Mouse (Mus musculus) adrenal gland, postnatal 25 days (tissue): Measurements from ENCODE around the gene Bicc1. TPM values are rescaled to one million over a fixed set of nuclear protein-coding genes. Genes with fewer than 3 reads are reported as not detected.

Experiments used
- DNase-seq: peaks from one replicate; pipeline ENCODE4 v3.0.0; 2021; ENCODE audit warnings: mixed read lengths
- total RNA-seq: library from RNA; stranded (reverse); gene quantifications from 2 replicates; pipeline ENCODE4 v1.2.3, GENCODE M21; 2021

The Bicc1 gene
- total RNA-seq, 1 experiment from 2014 or later: 13.1 TPM

DNA sequence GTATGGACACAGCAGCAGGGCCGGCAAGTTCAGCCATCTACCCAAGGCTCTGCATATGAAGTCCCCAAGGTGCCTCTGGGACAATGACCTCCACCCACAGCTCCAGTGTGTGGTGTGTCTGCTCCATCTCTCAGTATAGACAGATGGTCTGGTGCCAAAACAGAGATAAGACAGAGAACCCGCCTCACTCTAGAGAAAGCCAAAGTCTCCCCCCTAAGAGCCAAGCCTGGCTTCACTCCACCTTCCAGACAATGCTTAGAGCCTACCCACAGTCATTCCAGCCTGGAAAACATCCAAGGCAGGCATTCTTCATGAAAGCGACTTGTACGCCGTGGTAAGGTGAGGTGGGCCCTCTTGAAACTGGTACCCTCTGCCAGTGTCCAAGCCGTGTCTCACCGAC, 107.3 kb downstream of the Bicc1 start:
- DNase-seq: no peak

- DNase-seq: no peak
Observed at GRCm38 (mm10) chr10:71050722-71051333, 108.7 kb downstream of the Bicc1 start.

- DNase-seq: peak; percentile 15
Observed at GRCm38 (mm10) chr10:71049294-71049693, 110.2 kb downstream of the Bicc1 start.

DNA sequence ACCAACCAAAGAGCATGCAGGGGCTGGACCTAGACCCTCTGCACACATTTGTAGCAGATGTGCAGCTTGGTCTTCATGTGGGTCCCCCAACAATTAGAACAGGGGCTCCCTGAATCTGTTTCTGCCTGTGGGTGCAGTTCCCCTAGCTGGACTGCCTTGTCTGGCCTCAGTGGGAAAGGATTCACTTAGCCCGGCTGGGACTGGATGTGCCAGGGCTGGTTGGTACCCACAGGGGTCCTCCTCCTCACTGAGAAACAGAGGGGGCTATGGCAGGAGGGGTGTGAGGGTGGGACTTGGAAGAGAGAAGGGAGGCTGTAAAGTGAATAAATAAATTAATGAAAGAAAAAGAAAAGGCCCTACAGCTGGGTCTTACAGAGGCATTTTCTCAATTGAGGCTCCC, 115.1 kb downstream of the Bicc1 start:
- no peak for DNase-seq

DNA sequence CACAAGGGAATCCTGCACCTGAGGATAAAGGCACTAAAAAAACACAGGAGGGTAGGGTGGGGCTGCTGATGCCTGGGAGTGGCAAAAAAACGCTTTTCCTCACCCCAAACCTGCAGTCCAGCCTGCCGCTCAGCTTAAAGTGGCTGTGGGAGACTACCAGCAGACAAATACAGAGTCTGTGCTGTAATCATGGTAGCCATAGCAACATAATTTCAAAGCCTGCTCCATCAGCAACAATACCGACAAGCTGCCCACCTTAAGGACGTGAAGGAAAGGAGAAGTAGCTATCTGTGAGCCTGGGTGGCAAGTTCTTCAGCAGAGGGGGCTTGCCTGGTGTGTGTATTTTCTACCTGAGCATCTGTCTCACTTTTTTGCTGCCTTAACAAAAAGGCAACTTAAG, 117.6 kb downstream of the Bicc1 start:
- DNase-seq: no peak

- no peak for DNase-seq
Observed at GRCm38 (mm10) chr10:71036484-71036883, 123.0 kb downstream of the Bicc1 start.

GRCm38 (mm10) chr10:71028996-71029395, 130.5 kb downstream of the Bicc1 start:
- no peak for DNase-seq

GRCm38 (mm10) chr10:71028066-71028844, 131.2 kb downstream of the Bicc1 start:
- DNase-seq: no peak

DNA sequence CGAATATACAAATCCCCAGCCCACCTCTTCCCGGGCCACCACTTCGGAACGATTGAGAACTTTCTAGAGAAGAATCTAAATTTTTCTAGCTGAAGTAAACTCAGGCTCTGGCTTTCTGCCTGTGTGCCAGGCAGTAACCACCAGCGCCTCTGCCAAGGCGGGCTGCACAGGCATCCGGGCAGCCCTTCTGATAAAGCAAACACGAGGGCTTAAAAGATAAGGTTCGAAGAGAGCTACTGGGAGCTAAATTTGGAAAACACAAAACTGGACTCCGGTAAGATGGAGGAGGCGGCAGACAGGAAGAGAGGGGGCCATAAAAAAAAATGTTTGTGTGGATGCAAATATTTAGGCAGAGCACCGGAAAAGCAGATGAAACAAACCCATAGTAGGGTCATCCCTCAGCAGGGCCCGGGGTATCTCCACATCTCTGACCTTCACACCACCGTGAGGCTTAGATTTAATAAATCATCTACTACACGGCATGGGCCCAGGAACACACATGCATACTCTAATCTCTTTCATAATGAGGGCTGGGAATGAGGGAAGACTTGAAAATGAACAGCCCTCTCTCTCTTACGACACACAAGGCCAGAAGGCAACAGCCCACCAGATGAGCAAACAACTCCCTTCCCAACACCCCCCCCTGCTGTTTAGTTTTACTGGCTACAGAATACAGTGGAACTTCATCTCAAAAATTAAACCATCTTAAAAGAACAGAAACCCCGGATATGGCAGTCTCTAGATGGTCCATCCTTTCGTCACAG, 134.2 kb downstream of the Bicc1 start:
- no peak for DNase-seq

- no peak for DNase-seq
Observed at GRCm38 (mm10) chr10:71024681-71025080, 134.8 kb downstream of the Bicc1 start.

DNA sequence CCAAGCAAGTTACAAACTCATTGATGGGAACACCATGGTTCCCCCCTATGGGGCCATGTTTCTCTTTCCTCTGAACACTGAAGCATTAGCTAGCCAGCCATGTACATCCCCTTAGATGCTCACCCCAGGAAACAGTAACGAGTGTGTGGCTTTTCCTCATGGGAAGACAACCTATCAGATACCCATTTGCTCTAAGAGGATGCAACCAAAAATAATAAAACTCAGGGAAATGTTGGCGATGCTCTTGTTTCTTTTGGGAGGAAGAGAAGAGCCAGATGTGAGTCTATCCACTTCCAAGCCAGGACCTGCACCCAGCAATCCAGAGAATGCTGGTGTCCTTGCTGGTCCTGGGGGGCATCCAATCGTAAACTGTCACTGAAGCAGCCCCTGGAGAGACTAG, 136.0 kb downstream of the Bicc1 start:
- DNase-seq: no peak

- no peak for DNase-seq
Observed at GRCm38 (mm10) chr10:71020459-71020858, 139.0 kb downstream of the Bicc1 start.

DNA sequence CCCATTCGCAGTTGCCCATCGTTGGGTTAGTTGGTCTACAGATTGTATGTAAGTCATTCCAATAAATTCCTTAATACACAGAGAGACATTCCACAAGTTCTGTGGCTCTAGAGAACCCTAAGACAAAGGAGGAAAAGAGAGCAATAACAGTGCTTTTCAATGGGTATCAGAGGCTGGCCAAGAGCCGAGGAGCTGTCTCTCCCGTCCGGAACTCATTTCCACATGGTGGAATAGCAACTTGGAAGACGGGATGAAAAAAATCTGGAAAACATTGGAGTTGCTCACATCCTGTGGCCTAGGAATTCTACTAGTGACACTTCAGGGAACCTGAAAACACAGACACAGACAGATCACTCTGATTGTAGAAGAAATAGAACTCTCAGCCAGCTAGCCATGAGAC, 139.7 kb downstream of the Bicc1 start:
- no peak for DNase-seq

DNA sequence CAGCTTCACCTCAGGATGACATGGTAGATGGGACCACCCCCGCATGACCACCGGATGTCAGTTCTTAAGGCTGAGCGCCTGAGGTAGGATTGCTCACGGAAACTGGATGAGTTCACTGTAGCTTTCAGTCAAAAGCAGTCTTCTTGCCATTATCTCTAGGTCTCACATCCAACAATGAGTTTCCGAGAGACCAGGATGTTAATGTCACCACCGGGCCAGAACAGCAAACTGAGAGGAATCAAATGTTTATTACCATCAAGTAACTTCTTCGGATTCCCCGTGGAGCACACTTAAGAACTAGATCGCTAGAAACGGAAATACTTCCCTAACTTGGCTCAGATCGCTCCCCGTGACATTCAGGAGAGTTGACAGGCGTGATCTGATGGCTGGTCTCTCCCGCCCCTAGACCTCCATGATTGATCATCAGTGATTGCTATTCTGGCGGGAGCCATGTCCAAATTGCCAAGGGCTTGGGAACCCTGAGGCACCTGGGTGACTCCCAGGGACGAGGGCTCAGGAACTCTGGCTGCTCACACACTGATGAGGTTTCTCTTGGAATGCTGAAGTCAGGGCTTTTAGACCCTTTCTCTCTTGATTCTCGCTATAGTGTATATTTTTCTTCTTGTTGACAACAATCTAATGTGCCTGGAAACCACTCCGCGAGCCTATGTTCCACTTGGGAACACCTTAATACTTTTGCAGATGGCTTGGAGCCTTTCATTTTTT, 149.6 kb downstream of the Bicc1 start:
- DNase-seq: no peak

DNA sequence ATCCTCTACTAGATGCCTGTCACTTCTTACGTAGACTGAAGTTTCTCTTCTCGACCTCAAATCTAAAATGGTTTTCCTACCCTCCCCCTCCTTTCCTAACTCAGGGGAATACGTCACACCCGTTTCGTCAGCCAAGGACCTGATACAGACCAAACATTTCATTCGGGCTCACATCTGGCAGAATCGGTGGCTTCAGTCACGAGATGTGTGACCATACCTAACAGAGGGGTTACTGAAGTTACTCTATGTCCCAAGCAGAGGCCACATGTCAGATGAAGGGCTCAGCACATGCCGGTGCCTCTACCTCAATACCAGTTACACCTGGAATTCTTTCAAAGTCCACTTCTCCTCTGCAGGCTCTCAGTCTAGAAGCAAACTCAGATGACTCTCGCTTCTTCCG, 150.8 kb downstream of the Bicc1 start:
- DNase-seq: no peak

DNA sequence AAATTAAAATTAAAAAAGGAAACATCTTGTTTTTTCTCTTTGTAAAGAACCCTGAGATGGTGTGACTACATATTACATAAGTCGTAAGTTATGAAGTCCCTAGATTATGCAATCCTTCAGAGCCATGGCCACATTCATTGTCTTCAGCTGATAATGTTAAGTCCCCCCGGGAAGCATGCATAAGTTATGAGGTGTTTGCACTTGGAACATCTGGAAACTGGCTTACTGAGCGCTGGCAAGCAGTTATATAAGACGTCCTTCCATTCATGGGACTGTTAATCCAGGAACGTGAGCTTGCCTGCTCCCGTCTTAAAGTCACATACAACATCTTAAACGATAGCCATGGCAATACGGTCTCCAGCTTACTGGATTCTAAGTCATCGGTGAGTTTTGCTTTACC, 151.5 kb downstream of the Bicc1 start:
- DNase-seq: no peak

DNA sequence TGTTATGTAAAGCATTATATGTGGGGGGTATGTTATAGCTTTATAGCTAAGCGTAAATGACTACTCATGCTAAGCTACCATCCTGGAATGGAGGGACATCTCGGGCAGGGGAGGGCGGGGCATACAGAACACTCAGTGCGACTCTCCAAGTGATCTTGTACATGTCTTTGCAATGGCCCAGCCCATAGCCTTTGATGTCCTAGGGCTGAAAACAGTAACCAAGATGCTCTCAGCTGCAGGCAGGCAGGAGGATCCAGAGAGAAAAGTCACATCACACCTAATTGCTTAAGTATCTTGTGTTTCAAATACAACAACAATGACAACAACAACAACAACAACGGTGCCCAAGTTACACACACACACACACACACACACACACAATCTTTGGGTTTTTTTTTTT, 152.0 kb downstream of the Bicc1 start:
- DNase-seq: no peak

DNA sequence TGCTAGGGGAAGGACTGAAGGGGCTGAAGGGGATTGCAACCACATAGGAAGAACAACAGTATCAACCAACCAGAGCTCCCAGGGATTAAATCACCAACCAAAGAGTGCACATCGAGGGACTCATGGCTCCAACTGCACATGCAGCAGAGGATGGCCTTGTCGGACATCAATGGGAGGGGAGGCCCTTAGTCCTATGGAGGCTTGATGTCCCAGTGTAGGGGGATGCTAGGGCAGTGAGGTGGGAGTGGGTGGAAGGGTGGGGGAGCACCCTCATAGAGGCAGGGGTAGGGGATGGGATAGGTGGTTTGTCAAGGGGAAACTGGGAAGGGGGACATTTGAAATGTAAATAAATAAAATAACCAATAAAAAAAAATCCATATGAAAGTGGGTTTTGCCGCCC, 152.5 kb downstream of the Bicc1 start:
- no peak for DNase-seq

- no peak for DNase-seq
Observed at GRCm38 (mm10) chr10:71002871-71003270, 156.6 kb downstream of the Bicc1 start.

DNA sequence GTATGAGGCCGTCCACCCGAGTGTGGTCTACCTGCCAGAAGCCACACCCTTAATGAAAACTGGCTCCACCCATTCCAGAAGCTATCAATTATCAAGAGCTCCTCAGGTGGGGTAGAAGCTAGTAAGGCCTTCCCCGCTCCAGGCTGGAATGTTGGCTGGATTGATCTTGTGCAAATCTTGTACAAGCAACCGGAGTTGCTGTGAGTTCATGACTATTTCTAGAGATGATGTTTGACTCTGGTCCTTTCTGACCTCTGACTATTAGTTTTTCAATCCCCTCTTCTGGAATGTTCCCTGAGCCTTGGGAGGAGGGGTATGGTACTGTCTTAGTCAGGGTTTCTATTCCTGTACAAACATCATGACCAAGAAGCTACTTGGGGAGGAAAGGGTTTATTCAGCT, 157.3 kb downstream of the Bicc1 start:
- no peak for DNase-seq

- peak; percentile 14 for DNase-seq
Observed at GRCm38 (mm10) chr10:70998136-70998535, 161.4 kb downstream of the Bicc1 start.

GRCm38 (mm10) chr10:70996051-70996450, 163.4 kb downstream of the Bicc1 start:
- peak; percentile 3 for DNase-seq

DNA sequence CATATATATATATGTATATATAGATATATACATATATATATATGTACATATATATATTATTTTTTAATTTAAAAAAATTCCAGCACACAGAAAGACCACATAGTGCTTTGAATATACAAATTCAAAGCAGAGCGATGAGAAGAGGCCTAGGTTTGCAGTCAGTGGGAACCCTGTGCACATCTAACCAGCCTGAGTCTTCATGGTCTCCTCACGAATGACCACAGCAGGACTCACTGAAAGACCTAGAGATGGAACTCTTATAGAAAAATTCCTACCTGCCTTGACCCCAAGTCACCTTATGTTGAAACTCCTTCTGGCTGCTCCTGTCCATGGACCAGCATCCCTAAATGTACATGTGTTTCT, 165.4 kb downstream of the Bicc1 start:
- DNase-seq: no peak
